Mouse (Mus musculus) embryonic facial prominence, embryonic 13.5 days (tissue): ENCODE results near the gene Upf1. TPM values are rescaled to one million over a fixed set of nuclear protein-coding genes. Genes with fewer than 3 reads are reported as not detected.

Experiments used
- ATAC-seq: fragments of 200-750 bp; cut with Nextera tagmentation; 2 replicates; pipeline ENCODE4 v1.8.0; 2017; ENCODE audit warnings: low read depth; ENCODE audit not compliant: insufficient number of reproducible peaks, insufficient read depth, low FRiP score, low TSS enrichment
- H3K27ac ChIP-seq: fragments of 300-500 bp; sonication (generic); 2 replicates; pipeline ENCODE4 v1.5.1; 2015; ENCODE audit warnings: moderate library complexity, mild to moderate bottlenecking, inconsistent platforms
- H3K27me3 ChIP-seq: fragments of 300-500 bp; sonication (generic); 2 replicates; pipeline ENCODE4 v1.6.1; 2015; ENCODE audit warnings: mild to moderate bottlenecking, inconsistent platforms
- H3K36me3 ChIP-seq: fragments of 300-500 bp; sonication (generic); 2 replicates; pipeline ENCODE4 v1.6.1; 2015; ENCODE audit warnings: mild to moderate bottlenecking, inconsistent platforms
- H3K4me1 ChIP-seq: fragments of 300-500 bp; sonication (generic); 2 replicates; pipeline ENCODE4 v1.6.1; 2015; ENCODE audit warnings: inconsistent platforms
- H3K4me2 ChIP-seq: fragments of 300-500 bp; sonication (generic); 2 replicates; pipeline ENCODE4 v1.6.1; 2015; ENCODE audit warnings: moderate library complexity, mild to moderate bottlenecking, inconsistent platforms
- H3K4me3 ChIP-seq: fragments of 300-500 bp; sonication (generic); 2 replicates; pipeline ENCODE4 v1.5.1; 2015; ENCODE audit warnings: mild to moderate bottlenecking, inconsistent platforms
- H3K9ac ChIP-seq: fragments of 300-500 bp; sonication (generic); 2 replicates; pipeline ENCODE4 v1.6.1; 2015; ENCODE audit warnings: mild to moderate bottlenecking, inconsistent platforms
- H3K9me3 ChIP-seq: fragments of 300-500 bp; sonication (generic); 2 replicates; pipeline ENCODE4 v1.6.1; 2016; ENCODE audit warnings: inconsistent platforms
- WGBS: fragments of 180-500 bp; shearing (Covaris S2); methylation state at CpG from one replicate; pipeline ENCODE4 v1.1.7; 2015; ENCODE audit warnings: mixed read lengths; 5-methylcytosine and 5-hydroxymethylcytosine counted together
- polyA plus RNA-seq: library from polyadenylated mRNA; unstranded; fragments of >200 nt; fragmentation: Nextera tagmentation; extraction: Ambion mirVana; gene quantifications from 2 replicates; pipeline ENCODE4 v1.2.1, GENCODE M21; 2015

The Upf1 gene
- 20.3 and 22.1 TPM in 2 replicates for polyA plus RNA-seq

DNA sequence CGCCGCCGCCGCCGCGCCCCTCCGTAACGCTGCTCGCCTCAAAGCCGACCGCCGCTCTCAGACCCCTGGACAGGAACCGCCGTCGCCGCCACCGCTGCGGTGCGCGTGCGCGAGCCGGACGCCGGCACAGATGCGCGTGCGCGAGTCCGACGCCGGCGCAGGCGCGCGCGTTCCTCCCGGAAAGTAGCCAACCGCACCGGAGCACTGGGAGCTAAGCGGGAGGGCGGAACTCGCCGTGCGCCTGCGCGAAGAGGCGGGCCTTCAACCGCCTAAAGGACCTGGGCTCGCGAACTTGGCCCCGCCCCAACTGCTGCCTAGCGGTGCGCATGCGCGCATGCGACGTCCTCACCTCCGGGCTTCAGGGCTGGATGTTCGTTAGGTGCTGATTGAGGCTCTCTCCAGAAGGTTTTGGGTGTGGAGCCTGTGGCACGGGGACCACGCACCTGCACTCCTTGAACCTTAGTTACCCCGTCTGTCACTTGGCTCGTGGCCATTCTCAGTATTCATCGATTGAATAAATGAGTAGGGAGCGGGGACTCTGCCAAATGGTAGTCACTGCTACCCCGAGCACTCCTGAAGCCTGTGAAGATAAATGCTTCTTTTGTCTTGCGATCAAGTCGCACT is at the start of gene Upf1:
Gene Upf1, minus strand, starts transcription at position 85 of the 624 bp plus-strand sequence.
- peak within 1 kb of the TSS; percentile 99 for H3K9ac ChIP-seq
- peak within 1 kb of the TSS; percentile 99 for H3K4me3 ChIP-seq
- no peaks in the 10 kb centered on the region for H3K27me3 ChIP-seq
- peaks cover 48% of the 10 kb centered on the region for H3K4me1 ChIP-seq
- WGBS: under 1% methylated on average over 59 of the region's 69 CpGs
- H3K9me3 ChIP-seq: no peaks in the 10 kb centered on the region
- peak within 1 kb of the TSS; percentile 100 for H3K4me2 ChIP-seq
- peaks cover 23% of the 10 kb centered on the region for H3K36me3 ChIP-seq
- peak within 1 kb of the TSS; percentile 90 for H3K27ac ChIP-seq
- peak; percentile 78 for ATAC-seq

DNA sequence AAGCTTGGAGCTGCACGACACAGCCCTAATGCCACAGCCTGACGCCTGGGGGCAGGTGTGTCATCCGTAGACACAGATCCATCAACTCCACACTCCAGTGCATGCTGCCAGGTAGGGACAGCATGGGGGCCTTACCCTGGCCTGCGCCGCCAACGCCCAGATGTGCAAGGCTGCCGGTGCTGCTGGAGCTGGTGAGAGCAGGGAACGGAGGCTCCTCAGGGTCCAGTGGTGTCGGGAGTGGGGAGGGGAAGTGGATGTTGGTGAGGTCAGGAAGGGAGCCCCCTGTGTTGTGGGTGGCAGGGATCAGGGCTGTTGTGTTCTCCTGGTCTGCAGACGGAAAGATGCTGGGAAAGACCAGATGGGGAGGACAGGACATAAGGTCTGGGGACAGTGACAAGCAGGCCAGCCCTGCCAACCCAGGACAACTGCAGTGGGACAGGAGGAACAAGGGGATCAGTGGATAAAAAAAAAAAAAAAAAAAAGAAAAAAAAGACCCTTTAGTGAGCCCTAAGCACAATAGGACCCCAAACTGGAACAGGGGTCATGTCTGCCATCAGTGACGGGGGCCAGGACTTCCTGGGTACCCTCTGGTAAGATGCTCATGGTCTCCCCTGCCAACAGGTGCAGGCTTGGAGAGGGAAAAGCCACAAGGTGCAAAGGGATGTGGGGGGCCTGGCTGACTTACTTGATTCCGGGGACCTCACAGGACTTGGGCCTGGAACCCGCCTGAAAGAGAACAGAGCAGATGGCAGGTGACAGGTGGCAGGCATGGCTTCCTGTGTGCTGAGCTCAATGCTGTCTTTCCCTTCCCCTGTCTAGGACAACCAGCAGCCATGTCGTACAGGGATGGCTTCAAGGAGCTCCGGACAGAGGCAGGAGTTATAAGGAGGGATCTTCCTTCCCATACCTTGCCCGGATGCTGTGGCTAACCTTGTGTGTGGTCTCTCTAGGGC is 44.8 kb upstream of the Upf1 start:
- Histone ChIP-seq H3K4me1 (0 out of 2 replicates have a peak, but pooled peaks cover 3% of the 10 kb centered on the region), H3K4me3 (no peak overlapping the region), H3K9me3 (no peaks in the 10 kb centered on the region), H3K4me2 (no peak overlapping the region), H3K27ac (no peak overlapping the region), H3K27me3 (no peaks in the 10 kb centered on the region), H3K36me3 (peaks cover 45% of the 10 kb centered on the region), H3K9ac (no peak overlapping the region)
- WGBS: 87% methylated on average over 16 of the region's 16 CpGs
- ATAC-seq: no peak

DNA sequence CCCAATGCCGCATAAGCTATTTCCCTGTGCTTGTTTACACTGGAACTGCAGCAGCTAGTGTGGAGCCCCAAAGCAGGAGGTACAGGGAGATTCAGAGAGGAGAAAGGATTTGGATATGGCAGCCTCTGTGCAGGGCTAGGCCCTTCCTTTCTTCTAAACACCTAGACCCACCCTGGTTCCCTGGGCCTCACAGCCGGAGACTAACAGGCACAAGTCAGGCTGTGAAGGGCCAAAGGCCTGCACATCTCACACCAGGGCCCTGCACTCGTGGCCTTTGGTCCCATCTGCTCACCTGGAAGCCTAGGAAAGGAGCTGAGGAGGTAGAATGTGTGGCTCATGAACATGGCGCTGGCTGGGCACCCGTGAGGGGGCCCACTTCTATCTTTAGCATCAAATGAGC is 43.1 kb upstream of the Upf1 start:
- peak overlapping the region; percentile 39 for H3K27ac ChIP-seq
- H3K36me3 ChIP-seq: peaks cover 53% of the 10 kb centered on the region
- no peak overlapping the region for H3K4me2 ChIP-seq
- no peaks in the 10 kb centered on the region for H3K9me3 ChIP-seq
- no peak for ATAC-seq
- H3K4me3 ChIP-seq: no peak overlapping the region
- H3K9ac ChIP-seq: no peak overlapping the region; the same call in 1 of the 2 replicates
- no peaks in the 10 kb centered on the region for H3K27me3 ChIP-seq
- 78% methylated on average over 5 of the region's 5 CpGs for WGBS
- 0 out of 2 replicates have a peak, but pooled peaks cover 3% of the 10 kb centered on the region for H3K4me1 ChIP-seq

- Histone ChIP-seq H3K9ac (no peak overlapping the region), H3K4me3 (no peak overlapping the region), H3K4me1 (0 out of 2 replicates have a peak, but pooled peaks cover 3% of the 10 kb centered on the region), H3K27ac (0 out of 2 replicates have a peak overlapping the region, but pooled peaks have one; percentile 39), H3K9me3 (no peaks in the 10 kb centered on the region), H3K27me3 (no peaks in the 10 kb centered on the region), H3K36me3 (peaks cover 55% of the 10 kb centered on the region), H3K4me2 (no peak overlapping the region)
- WGBS: 87% methylated on average over 5 of the region's 5 CpGs
- ATAC-seq: no peak
Measured at GRCm38 (mm10) chr8:70395649-70396048, 42.6 kb upstream of the Upf1 start.

- Histone ChIP-seq H3K27me3 (no peaks in the 10 kb centered on the region), H3K27ac (no peak overlapping the region), H3K36me3 (peaks cover 53% of the 10 kb centered on the region), H3K4me2 (no peak overlapping the region), H3K4me3 (no peak overlapping the region), H3K9me3 (no peaks in the 10 kb centered on the region), H3K4me1 (0 out of 2 replicates have a peak, but pooled peaks cover 3% of the 10 kb centered on the region), H3K9ac (no peak overlapping the region)
- no peak for ATAC-seq
- 63% methylated on average over 8 of the region's 8 CpGs for WGBS
Measured at GRCm38 (mm10) chr8:70394269-70394998, 41.4 kb upstream of the Upf1 start.

- Histone ChIP-seq H3K4me3 (no peak overlapping the region), H3K36me3 (peaks cover 59% of the 10 kb centered on the region), H3K27me3 (no peaks in the 10 kb centered on the region), H3K4me1 (0 out of 2 replicates have a peak, but pooled peaks cover 3% of the 10 kb centered on the region), H3K9ac (no peak overlapping the region), H3K4me2 (no peak overlapping the region), H3K9me3 (no peaks in the 10 kb centered on the region), H3K27ac (no peak overlapping the region)
- ATAC-seq: no peak
- WGBS: 90% methylated on average over 5 of the region's 5 CpGs
Measured at GRCm38 (mm10) chr8:70393087-70393486, 40.0 kb upstream of the Upf1 start.

GRCm38 (mm10) chr8:70389678-70390077 is 36.6 kb upstream of the Upf1 start:
- Histone ChIP-seq H3K4me3 (no peak overlapping the region), H3K4me2 (no peak overlapping the region), H3K36me3 (peaks cover 73% of the 10 kb centered on the region), H3K9me3 (no peaks in the 10 kb centered on the region), H3K27me3 (no peaks in the 10 kb centered on the region), H3K27ac (no peak overlapping the region), H3K4me1 (no peaks in the 10 kb centered on the region), H3K9ac (no peak overlapping the region)
- WGBS: 91% methylated on average over 2 of the region's 2 CpGs
- ATAC-seq: no peak

DNA sequence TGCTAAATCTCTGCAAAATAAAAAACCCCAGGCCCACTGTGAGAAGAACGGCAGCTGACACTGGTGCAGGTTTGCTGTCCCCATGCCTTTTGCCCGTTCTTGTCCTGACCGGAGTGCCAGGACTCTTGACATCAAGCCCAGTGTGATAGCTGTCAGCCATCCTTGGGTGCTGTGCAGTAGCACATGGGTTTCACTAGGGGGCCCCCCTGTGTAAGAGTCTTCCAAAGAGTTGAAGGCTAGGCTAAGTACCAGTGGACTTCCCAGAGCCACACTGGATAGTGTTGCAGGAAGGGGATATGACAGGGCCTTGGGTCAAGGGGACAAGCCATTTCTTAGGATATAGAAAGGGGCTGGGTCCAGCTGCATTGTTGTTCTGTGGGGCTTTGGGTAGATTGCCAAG is 30.2 kb upstream of the Upf1 start:
- H3K36me3 ChIP-seq: peaks cover 44% of the 10 kb centered on the region
- H3K27ac ChIP-seq: no peak overlapping the region
- no peak overlapping the region for H3K4me3 ChIP-seq
- 52% methylated on average over 3 of the region's 3 CpGs for WGBS
- no peak for ATAC-seq
- H3K4me1 ChIP-seq: no peaks in the 10 kb centered on the region
- peaks cover 16% of the 10 kb centered on the region for H3K27me3 ChIP-seq
- H3K9ac ChIP-seq: no peak overlapping the region
- H3K9me3 ChIP-seq: no peaks in the 10 kb centered on the region
- no peak overlapping the region for H3K4me2 ChIP-seq

DNA sequence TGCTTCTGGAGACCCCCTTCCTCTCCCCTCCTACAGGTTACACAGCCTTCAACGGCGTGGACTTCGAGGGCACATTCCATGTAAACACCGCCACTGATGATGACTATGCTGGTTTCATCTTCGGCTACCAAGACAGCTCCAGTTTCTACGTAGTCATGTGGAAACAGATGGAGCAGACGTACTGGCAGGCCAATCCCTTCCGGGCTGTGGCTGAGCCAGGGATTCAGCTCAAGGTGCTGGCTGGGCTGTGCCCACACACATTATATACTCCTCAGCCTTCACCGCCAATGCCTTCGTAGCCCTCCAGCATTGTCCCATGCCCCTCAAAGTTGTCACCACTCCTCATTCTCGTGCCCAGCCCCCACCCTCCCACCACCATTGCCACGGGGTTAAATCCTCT is 27.0 kb upstream of the Upf1 start:
- peaks cover 12% of the 10 kb centered on the region for H3K4me1 ChIP-seq
- ATAC-seq: no peak
- H3K27ac ChIP-seq: no peak overlapping the region
- WGBS: 80% methylated on average over 12 of the region's 12 CpGs
- H3K36me3 ChIP-seq: peaks cover 12% of the 10 kb centered on the region
- no peak overlapping the region for H3K4me2 ChIP-seq
- no peak overlapping the region for H3K4me3 ChIP-seq
- no peak overlapping the region for H3K9ac ChIP-seq
- peaks cover 48% of the 10 kb centered on the region for H3K27me3 ChIP-seq
- H3K9me3 ChIP-seq: no peaks in the 10 kb centered on the region

- no peaks in the 10 kb centered on the region for H3K9me3 ChIP-seq
- H3K4me3 ChIP-seq: peak overlapping the region; percentile 21; the same call in 1 of the 2 replicates
- H3K4me2 ChIP-seq: 0 out of 2 replicates have a peak overlapping the region, but pooled peaks have one; percentile 47
- ATAC-seq: no peak
- peaks cover 39% of the 10 kb centered on the region for H3K4me1 ChIP-seq
- 12% methylated on average over 15 of the region's 15 CpGs for WGBS
- no peaks in the 10 kb centered on the region for H3K36me3 ChIP-seq
- no peak overlapping the region for H3K27ac ChIP-seq
- H3K27me3 ChIP-seq: peaks cover 78% of the 10 kb centered on the region
- H3K9ac ChIP-seq: 0 out of 2 replicates have a peak overlapping the region, but pooled peaks have one; percentile 16
Measured at GRCm38 (mm10) chr8:70377049-70377448, 24.0 kb upstream of the Upf1 start.

DNA sequence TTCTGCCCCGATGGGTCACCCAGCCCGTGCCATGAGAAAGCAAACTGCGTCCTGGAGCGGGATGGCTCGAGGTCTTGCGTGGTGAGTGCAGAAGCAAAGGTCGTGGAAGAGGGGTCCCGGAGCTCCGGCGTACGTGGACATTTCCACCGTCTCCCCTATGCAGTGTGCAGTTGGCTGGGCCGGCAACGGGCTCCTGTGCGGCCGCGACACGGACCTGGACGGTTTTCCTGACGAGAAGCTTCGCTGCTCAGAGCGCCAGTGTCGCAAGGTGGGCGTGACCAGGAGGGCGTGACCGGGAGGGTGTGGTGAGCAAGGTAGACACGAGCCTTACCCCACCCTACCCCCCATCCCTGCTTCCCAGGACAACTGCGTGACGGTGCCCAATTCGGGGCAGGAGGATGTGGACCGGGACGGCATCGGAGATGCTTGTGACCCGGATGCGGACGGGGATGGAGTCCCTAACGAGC is 23.2 kb upstream of the Upf1 start:
- H3K36me3 ChIP-seq: no peaks in the 10 kb centered on the region
- 6% methylated on average over 37 of the region's 37 CpGs for WGBS
- peaks cover 86% of the 10 kb centered on the region for H3K27me3 ChIP-seq
- H3K4me1 ChIP-seq: peaks cover 42% of the 10 kb centered on the region
- peak overlapping the region; percentile 16; the same call in 1 of the 2 replicates for H3K9ac ChIP-seq
- ATAC-seq: no peak
- H3K4me3 ChIP-seq: peak overlapping the region; percentile 21
- H3K9me3 ChIP-seq: no peaks in the 10 kb centered on the region
- H3K27ac ChIP-seq: no peak overlapping the region
- peak overlapping the region; percentile 47 for H3K4me2 ChIP-seq
